Mouse (Mus musculus) brain, embryonic 14.5 days (tissue): ENCODE data around the gene Filip1l.

Experiments
- CTCF ChIP-seq: fragments of 200-500 bp; IDR thresholded peaks from 2 replicates; pipeline ENCODE4 v1.5.1; 2012; ENCODE audit warnings: inconsistent platforms, mild to moderate bottlenecking, moderate library complexity, borderline replicate concordance; ENCODE audit not compliant: insufficient read depth, insufficient read length; ENCODE audit errors: extremely low read depth
- POLR2A ChIP-seq: fragments of 200-500 bp; IDR thresholded peaks from 2 replicates; pipeline ENCODE4 v1.6.1; 2012; ENCODE audit warnings: mild to moderate bottlenecking, inconsistent platforms, borderline replicate concordance; ENCODE audit not compliant: poor library complexity, insufficient read depth, insufficient read length, severe bottlenecking; ENCODE audit errors: extremely low read depth

GRCm38 (mm10) chr16:57570789-57571311, 218.0 kb downstream of the Filip1l start:
- TF ChIP-seq CTCF (no peak), POLR2A (no peak)
